Mouse (Mus musculus) bone marrow macrophage, adult 2 months (primary cell): ENCODE measurements around the gene Hnrnpu. TPM values are rescaled to one million over a fixed set of nuclear protein-coding genes. Genes with fewer than 3 reads are reported as not detected.
A peak's percentile ranks its signal among the peaks of the same experiment; 100 is the strongest.
"Not testable (repeated sequence)": the region's sequence is repeated elsewhere in the genome, so short reads cannot be mapped to it uniquely, and the experiment has no call there.

Experiments used
- H3K27ac ChIP-seq: 2 replicates; pipeline ENCODE4 v1.5.1; 2012; ENCODE audit warnings: low read depth, low read length; ENCODE audit not compliant: insufficient read depth
- H3K4me1 ChIP-seq: 2 replicates; pipeline ENCODE4 v1.6.1; 2012; ENCODE audit warnings: low read length; ENCODE audit not compliant: control insufficient read depth, insufficient read depth
- H3K4me3 ChIP-seq: 2 replicates; pipeline ENCODE4 v1.5.1; 2012; ENCODE audit warnings: mild to moderate bottlenecking, low read length, moderate library complexity; ENCODE audit not compliant: insufficient read depth
- CTCF ChIP-seq: IDR thresholded peaks from 2 replicates; pipeline ENCODE4 v1.5.1; 2012; ENCODE audit warnings: low read depth, mild to moderate bottlenecking, low read length, moderate library complexity
- POLR2A ChIP-seq: IDR thresholded peaks from 2 replicates; pipeline ENCODE4 v1.6.1; 2012; ENCODE audit warnings: mild to moderate bottlenecking, low read depth, low read length, borderline replicate concordance
- polyA plus RNA-seq: library from polyadenylated mRNA; stranded (reverse); fragments of >200 nt; gene quantifications from 2 replicates; pipeline ENCODE4 v1.2.4, GENCODE M21; 2012; ENCODE audit not compliant: missing spikeins, insufficient read depth, insufficient read length

Gene Hnrnpu
- polyA plus RNA-seq, 1 experiment, result 534 TPM

DNA sequence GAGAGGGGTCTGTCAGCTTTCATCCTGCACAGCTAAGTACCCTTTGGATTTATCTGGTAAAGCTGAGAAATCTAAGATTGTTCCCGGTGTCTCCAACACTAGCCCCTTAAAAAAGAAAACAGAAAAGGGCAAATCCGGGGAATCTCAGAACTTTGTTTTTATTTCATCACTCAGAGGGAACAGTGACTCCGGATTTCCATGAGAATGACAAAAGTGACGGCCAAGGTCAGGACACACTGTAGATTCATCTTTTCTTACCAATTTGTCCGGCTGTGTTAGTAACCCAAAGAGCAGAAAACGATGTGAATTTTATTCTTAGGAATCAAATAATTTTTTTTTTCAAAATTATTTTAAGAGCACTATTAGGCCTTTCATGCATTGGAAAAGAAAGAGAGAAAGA is 30.5 kb upstream of the Hnrnpu start:
- H3K4me3 ChIP-seq, result no peak overlapping the region
- peak overlapping the region; percentile 75; the same call in 1 of the 2 replicates for H3K27ac ChIP-seq
- peaks cover 14% of the 10 kb centered on the region for H3K4me1 ChIP-seq
- TF ChIP-seq CTCF, result no peak
- TF ChIP-seq POLR2A, result no peak

DNA sequence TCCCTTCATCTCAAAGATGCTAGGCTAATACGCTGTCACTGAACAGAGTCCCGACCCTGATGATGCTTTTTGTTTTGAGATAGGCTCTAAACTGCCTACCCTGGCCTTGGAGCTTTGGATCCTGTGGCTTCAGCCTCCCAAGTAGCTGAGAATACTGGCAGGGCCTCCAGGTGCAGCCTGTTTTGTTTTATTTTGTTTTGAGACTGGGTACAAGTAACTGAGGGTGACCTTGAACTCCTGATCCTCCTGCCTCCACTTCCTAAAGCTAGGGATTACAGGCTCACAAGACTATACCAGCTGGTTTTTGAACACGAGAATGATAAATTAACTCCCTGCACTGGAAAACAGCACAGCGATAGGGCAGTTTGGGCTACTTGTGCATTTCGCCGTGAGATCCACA is 27.6 kb upstream of the Hnrnpu start:
- H3K4me3 ChIP-seq, result no peak overlapping the region
- TF ChIP-seq CTCF (no peak), POLR2A (no peak)
- peaks cover 10% of the 10 kb centered on the region for H3K4me1 ChIP-seq
- H3K27ac ChIP-seq, result no peak overlapping the region

DNA sequence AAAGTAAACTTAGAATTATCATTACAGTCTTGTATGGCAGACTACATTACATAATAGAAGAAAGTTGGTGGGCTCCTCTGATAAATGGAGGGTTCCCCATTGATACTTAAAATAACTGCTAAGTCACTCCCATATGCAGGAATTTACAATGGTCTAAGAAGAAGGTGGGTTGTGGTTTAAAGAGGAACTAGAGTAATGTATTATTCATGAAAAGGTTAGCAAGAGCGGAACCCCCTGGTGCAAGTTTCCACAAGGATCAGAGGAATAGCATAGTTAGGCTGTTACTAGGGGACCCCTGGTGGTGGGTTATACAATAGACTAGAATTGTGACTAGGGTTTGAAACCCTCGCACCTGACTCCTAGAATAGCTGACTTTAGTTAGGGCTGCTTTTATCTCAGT is 23.1 kb upstream of the Hnrnpu start:
- no peaks in the 10 kb centered on the region for H3K4me1 ChIP-seq
- H3K27ac ChIP-seq, result no peak overlapping the region
- no peak overlapping the region for H3K4me3 ChIP-seq
- TF ChIP-seq CTCF (no peak), POLR2A (no peak)

DNA sequence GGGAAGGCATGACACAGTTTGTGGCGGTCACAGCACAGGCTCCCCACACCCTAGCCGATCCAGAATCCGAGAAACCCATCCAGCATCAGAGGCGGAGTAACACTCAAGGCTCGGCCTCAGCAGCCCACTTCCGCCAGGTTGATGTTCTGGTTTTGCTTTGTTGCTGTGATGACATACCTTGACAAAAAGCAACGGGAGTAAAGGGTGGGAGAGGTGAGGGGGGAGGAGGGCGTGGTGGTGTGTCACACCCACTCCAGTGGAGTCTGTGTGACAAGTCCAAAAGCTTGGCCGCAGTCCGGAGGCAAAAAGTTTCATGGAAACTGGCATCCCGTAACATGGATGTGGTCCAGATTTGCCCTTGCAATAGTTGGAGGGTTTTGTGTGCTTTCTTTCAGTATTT is 22.7 kb upstream of the Hnrnpu start:
- H3K4me3 ChIP-seq, result no peak overlapping the region
- H3K27ac ChIP-seq, result no peak overlapping the region
- TF ChIP-seq POLR2A (no peak), CTCF (no peak)
- H3K4me1 ChIP-seq, result no peaks in the 10 kb centered on the region

DNA sequence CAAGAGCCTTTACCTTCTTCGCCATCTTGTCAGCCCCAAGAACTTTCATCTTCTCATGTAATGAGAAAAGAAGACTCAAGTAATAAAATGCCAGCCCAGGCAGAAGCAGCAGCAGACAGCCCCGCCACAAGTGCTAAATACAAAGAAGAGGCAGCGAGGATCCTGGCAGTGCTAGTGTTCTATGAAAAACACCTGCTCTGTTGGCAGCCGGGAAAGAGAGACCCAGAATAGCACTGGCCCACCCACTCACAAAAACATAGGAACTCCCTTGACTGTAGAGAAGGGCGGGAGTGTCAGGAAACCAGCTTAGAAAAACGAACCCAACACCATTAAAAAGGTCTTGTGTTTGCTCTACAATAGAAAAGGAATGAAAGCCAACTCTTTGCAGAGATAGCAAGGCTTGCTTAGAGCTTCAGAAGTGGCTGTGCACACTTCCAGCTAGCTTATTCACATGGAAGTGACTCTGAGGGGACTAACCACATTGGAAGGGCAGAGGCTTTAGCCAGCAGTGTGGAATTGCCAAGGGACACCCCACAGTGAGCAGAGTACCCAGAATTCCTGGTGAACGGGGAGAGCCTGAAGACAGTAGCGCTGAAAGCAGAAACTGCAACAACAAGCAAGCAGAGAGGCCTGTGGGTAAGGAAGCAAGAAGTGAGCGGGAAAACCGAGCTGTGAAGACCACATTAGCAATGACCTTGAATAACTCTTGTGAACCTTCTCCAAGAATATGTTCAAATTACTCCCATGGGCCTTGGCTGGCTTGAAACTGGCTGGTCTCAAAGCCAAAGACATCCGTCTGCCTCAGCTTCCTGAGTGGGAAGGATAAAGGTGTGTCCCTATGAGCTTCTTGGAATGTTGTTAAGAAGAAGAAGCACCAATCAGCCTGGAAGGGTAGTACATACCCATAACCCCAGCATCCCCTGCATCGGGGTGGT is 20.4 kb upstream of the Hnrnpu start:
- H3K4me3 ChIP-seq, result no peak overlapping the region
- TF ChIP-seq CTCF, result no peak
- TF ChIP-seq POLR2A, result no peak
- peaks cover under 1% of the 10 kb centered on the region; the same call in 1 of the 2 replicates for H3K4me1 ChIP-seq
- no peak overlapping the region for H3K27ac ChIP-seq

DNA sequence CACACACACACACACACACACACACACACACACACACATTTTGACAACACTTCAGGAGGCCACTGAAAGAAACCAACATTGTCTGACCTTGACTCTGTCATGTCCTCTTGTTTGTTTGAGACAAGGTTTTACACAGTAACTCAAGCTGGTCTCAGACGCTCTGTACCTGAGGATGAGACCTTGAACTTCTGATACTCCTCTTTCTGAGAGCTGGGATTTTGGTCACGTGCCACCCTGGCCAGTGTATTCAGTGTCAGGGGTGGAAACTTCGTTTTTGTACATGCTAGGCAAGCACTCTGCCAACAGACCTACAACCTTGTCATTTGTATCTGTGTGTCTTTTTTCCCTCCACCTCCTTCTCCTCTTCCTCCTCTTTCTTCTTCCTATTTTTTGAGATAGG is 17.0 kb upstream of the Hnrnpu start:
- Histone ChIP-seq H3K4me1 (peaks cover 14% of the 10 kb centered on the region), H3K27ac (no peak overlapping the region), H3K4me3 (no peak overlapping the region)
- no peak for TF ChIP-seq CTCF
- TF ChIP-seq POLR2A, result no peak

DNA sequence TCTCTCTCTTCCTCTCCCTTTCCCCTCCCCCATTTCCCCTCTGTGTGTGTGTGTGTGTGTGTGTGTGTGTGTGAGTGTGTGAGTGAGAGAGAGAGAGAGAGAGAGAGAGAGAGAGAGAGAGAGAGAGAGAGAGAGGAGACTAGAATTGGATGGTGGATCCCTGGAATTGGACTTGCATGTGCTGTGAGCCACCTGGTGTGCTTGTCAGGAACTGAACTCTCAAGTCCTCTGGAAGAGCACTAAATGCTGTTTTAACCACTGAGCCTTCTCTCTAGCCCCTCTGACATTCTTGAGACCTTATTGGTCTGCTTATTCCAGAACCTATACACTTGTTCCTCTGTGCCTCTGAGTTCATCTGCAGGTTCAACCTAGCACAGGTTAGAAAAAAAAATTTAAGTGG is 14.0 kb upstream of the Hnrnpu start:
- H3K4me3 ChIP-seq, result no peak overlapping the region
- H3K4me1 ChIP-seq, result peaks cover 14% of the 10 kb centered on the region
- TF ChIP-seq POLR2A, result no peak
- no peak for TF ChIP-seq CTCF
- H3K27ac ChIP-seq, result no peak overlapping the region

DNA sequence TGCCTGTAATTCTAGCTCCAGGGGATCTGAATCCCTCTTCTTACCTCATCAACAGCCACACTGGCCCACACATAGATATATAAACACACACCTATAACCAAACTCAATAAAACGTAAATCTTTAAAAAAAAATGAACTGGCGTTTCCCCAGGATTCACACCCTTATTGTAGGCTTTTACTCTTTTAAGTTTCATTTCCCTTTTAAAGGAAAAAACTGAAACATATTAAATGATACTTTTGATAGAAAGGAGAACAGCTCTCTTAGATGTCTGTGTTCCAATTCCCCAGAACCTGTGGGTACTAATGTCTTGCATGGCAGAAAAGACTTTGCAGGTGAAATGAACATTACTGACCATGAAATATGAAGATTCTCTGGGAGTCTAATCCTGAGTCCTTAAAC is 13.2 kb upstream of the Hnrnpu start:
- no peak overlapping the region for H3K27ac ChIP-seq
- TF ChIP-seq CTCF (no peak), POLR2A (no peak)
- peaks cover 14% of the 10 kb centered on the region for H3K4me1 ChIP-seq
- no peak overlapping the region for H3K4me3 ChIP-seq

DNA sequence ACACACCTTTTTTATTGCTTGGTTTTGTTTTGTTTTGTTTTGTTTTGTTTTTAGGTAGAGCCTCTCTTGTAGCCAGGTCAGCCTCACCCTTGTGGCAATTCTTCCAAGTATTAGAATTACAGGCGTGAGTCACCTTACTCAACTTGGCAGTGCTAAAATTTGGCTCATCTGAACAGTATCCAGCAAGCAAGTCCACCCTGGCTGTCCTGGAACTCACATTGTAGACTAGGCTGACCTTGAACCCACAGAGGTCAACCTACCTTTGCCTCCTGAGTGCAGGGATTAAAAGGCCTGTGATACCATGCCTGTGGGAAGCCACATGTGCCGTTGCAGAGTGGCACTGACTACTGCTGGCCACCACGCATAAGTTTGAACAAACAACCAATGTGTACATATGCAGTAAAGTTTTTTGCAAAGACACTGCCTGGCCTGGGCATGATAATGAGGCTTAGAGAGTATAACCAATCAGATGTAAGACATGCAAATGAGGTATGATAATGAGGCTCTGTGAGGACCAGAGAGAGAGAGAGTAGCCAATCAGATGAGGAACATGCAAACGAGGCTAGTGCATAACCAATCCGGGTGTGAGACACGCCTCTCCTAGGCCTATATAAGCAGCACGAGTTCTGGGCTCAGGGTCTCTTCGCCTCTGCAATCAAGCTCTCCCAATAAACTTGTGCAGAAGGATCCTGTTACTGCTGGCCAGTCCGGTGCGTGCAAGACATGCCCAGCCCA is 6.6 kb upstream of the Hnrnpu start:
- H3K27ac ChIP-seq, H3K4me3 ChIP-seq: not testable (repeated sequence)
- peaks cover 25% of the 10 kb centered on the region for H3K4me1 ChIP-seq

DNA sequence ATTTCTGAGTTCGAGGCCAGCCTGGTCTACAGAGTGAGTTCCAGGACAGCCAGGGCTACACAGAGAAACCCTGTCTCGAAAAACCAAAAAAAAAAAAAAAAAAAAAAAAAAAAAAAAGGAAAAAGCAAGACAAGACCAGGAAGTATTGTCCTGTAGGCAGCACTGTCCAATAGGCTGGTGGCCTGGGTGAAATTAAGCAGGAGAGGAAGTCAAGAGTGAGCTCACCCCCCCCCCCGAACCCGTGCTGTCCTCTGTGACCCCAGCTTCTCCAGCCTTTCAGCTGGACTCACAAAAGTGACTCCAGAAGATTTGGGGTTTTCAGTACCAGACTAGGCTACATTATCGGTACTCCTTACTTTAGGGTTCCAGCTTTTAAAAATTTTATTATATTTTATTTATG is 5.0 kb upstream of the Hnrnpu start:
- Histone ChIP-seq H3K4me1 (peaks cover 26% of the 10 kb centered on the region), H3K27ac (peak overlapping the region; percentile 94), H3K4me3 (no peak overlapping the region)
- TF ChIP-seq POLR2A, result no peak
- no peak for TF ChIP-seq CTCF

DNA sequence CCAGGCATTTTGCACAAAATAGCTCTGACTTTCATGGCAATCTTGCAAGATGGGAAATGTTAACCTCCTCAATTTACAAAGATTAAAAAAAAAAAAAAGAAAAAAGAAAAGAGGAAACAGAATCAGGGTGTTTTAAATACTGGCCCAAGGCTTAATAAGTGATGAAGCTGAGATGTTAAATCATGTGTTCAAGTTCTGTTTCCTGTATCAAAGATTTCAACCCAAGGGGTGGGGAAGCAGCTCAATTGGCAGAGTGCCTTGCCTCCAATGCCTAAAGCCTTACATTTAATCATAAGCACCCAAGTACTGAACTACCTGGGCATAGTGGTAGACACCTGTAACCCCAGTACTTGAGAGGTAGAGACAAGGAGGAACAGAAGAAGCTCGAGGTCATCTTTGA is 4.5 kb upstream of the Hnrnpu start:
- peak overlapping the region; percentile 94 for H3K27ac ChIP-seq
- H3K4me1 ChIP-seq, result peaks cover 26% of the 10 kb centered on the region
- H3K4me3 ChIP-seq, result peak overlapping the region; percentile 4; the same call in 1 of the 2 replicates
- TF ChIP-seq POLR2A (no peak), CTCF (no peak)
